Mouse (Mus musculus): ENCODE measurements around the gene Wdr26.

The Wdr26 gene

DNA sequence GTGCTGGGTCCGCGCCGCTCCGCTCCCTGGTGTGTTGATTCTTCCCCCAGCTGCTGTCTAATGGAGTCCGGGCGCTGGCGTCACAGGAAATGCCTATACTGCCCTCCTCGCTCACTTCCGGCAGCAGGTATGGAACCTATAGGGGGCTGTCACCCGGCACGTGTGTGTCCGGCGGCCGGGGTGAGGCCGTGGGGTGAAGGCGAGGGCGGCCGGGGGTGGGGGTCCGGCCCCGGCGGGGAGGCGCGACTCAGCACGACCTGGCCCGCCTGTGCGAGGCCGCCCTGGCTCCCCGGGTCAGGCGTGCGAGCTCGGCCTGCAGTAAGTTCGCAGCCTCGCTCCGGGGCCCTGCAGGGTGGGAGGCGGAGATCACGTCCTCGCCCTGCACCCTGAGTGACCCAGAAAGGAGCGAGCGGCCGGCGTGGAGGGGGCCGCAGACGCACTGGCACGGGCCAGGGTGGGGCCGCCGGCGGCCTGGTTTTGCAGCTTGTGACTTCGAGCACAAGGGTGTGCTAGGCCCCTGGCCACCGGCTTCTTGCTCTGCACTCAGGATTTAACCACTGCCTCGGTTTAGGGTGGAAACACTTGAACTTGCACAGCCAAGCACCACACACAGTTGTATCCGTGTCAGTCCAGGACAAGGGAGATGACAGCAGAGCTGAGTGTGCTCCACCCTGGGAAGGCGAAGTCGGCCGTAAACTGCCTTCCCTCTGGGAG is at the start of gene Wdr26:
TSS of gene Wdr26 (minus strand) at position 82 of the 714 bp plus-strand sequence.
- DNase-seq (ENCODE audit: low spot score): peak; percentile 57

- DNase-seq (ENCODE audit: low spot score): no peak
Measured at GRCm38 (mm10) chr1:181260949-181261696, 49.3 kb upstream of the Wdr26 start.

DNA sequence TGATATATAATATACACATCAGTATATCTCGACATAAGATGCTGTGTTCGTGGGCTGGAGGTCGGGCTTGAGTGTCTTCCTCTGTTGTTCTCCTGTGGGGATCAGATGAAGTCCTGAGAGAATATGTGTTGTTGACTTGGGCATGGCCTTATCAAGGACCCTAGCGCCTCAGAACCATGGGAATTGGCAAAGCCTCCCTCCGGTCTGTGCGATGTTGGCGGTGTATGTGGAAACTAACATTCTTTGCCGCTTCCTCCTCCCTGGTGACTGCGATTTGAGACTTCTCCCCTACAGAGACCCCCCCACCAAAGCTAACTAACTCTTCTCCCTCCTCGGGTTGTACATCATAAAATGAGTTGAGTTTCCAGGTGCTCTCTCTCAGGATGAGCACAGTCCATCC is 48.6 kb upstream of the Wdr26 start:
- DNase-seq (ENCODE audit: low spot score): no peak

DNA sequence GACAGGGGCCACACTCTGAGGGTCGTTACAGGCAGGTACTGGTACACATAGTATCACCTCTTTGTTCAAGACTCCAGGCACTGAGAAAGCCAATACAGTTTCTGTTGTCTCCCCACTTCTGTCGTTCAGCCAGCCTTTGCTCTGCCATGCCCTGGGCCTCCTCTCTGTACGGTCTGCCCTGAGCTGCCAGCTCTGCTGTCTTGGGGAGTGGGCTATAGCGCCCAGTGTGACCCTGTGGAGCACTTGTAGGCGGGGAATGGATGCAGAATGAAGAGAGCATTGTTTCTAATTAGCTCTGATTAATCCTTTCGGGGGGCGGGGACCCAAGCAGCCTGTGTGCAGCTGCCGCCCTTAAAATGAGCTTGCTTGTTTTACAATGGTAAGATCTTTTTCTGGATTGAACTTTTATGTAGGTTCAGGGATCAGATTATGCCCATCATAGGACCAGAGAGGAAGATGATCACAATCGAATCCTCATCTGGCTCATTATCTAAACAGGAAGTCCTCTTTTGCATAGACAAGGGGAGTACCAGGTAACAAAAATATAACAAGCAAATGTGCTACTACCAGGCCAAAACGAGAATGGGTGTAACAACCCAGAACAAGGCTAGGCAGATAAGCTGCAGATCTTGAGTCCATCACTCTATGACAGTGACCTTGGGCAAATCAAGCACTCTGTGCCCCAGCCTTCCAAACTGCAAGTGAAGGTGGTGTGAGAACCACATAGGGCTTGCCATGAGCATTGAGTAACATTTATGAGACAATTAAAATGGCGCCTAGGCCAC is 48.0 kb upstream of the Wdr26 start:
- no peak for DNase-seq (ENCODE audit: low spot score)

- no peak for DNase-seq (ENCODE audit: low spot score)
Measured at GRCm38 (mm10) chr1:181259056-181259455, 47.3 kb upstream of the Wdr26 start.

DNA sequence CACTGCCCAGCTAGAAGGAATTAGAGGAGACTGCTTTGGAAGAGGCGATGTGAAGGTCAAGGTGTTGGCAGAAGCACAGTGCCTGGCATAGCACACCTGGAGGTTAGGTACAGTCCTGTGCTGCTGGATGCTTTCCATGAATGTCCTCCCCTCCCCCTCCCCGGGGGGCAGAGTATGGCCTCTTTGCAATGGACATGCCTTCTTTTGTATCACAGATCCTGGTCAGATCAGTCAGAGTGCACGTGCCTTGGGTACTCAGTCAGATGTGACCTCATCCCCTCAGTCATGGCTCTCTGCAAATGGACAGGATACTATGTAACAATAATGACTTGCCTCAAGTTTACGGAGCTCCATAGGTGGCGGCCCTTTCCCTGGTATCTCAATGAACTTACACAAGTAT is 46.8 kb upstream of the Wdr26 start:
- DNase-seq (ENCODE audit: low spot score): no peak

DNA sequence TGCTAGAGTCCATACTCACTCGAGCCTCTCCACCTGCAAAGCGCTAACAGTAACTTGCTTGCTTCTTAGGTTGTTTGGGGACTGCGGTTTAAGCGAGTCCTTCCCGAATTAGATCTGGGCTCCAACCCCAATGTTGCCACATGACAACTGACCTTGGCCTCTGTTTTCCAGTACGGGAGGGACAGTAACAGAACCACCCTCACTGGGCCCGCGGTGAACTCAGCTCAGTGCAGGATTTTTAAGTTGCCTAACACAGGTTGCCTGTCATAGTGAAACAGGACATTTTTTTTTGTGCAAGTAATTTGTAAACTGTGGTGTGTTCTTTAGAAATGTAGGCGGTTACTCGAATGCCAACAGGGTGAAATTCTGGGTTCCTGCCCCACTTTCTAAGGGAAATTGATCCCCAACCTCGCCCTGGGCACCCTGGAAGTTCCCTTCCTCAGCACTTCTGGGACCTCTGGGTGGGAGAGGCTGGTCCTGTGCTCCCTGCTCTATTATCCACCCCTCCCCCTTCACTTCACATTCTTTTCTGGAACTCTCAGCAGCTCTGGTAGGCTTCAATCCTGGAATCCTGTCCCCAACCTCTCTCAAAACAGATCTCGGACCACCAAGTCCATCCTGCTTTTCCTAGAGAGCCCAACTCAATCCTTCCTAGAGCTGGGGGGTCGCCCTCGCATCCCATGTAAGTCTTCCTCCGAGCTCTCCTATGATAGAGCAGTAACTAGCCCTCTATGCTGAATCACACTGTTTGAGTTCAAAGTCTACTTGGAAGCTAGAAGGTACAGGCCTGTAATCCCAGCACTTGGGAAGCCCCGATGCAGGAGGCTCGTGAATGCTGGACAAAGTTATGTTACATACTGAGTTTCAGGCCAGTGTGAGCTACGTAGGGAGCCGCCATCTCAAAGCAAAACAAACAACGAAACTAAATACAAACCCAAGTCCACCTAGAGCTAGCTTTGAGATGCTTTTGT is 46.1 kb upstream of the Wdr26 start:
- no peak for DNase-seq (ENCODE audit: low spot score)

DNA sequence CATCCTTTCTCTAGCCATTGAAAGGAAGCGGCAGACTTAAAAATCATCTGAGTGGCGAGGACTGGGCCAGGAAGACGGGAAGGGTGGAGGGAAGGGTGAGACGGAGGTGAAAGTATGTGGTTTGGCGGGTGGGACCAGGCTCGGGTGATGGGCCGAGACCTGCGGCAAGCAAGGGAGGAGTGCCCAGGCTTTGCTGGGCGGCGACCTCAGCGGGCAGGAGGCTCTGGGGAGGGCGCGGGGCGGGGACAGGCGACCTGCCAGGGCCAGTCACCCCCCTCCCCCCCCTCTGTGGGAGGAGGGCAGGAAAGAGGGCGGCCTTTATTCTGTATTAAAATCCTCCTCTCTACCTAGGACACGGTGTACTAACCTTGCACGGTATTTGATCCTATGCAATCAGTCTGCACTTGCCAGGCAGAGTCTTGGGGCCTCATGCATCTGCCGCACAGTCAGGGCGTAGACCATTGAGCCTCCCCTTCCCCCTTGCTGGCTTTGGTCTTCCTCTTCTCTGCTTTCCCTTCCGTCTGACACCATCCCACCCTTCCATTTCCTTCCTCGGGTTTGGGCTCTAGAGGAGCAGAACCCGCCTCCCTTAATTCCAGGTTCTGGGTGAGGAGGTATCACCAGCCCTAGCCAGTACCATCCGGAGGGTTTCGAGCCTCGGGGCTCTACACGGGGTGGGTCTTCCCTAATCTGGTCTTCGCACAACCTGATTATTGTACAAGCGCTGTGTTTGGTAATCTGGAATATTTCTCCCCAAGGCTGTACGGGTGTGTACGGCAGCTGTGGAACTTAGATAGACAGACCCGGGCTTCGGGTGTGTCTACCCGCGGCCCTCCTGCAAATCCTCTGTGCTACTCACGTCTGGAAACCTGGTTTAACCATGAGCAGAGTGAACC is 45.1 kb upstream of the Wdr26 start:
- peak; percentile 71 for DNase-seq (ENCODE audit: low spot score)

GRCm38 (mm10) chr1:181255891-181256688 is 44.3 kb upstream of the Wdr26 start:
- peak; percentile 42 for DNase-seq (ENCODE audit: low spot score)

- no peak for DNase-seq (ENCODE audit: low spot score)
Measured at GRCm38 (mm10) chr1:181255450-181255849, 43.6 kb upstream of the Wdr26 start.

DNA sequence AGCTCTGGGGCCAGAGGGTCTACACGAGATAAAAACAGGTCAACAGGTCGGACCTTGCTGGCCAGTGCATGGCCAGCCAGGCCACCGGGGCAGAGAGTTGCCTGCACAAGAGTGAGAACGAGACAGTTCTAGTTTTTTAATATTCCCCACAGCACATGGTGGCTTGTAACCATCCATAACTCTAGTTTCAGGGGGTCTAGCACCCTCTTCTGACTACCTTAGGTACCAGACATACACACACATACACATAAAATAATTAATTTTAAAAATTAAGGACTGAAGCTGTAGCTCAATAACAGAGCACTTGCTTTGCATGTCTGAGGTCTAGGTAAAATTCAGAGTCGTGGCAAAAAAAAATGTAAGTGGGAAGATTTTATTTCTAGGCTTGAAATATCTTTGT is 39.8 kb upstream of the Wdr26 start:
- DNase-seq (ENCODE audit: low spot score): no peak

- no peak for DNase-seq (ENCODE audit: low spot score)
Measured at GRCm38 (mm10) chr1:181250961-181251360, 39.2 kb upstream of the Wdr26 start.

- no peak for DNase-seq (ENCODE audit: low spot score)
Measured at GRCm38 (mm10) chr1:181249537-181249936, 37.7 kb upstream of the Wdr26 start.

DNA sequence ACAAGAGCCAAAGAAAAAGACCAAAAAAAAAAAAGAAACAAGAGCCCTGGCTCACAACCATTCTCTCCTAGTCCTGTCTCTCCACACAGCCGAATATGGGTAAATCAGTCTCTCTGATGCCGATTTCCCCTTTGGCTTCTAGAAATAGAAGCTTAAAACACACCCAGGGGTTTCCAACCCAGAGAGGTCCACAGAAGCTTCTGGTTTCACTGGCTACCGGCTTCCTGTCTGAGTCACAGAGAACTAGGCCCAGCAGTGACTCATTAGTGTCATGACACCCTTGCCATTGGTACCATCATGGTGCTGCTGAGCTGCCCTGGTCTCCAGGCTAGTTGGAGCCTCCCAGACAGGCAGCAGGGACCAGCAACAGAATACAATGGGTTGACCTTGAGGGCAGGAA is 35.4 kb upstream of the Wdr26 start:
- no peak for DNase-seq (ENCODE audit: low spot score)

- DNase-seq (ENCODE audit: low spot score): no peak
Measured at GRCm38 (mm10) chr1:181246487-181247138, 34.8 kb upstream of the Wdr26 start.

DNA sequence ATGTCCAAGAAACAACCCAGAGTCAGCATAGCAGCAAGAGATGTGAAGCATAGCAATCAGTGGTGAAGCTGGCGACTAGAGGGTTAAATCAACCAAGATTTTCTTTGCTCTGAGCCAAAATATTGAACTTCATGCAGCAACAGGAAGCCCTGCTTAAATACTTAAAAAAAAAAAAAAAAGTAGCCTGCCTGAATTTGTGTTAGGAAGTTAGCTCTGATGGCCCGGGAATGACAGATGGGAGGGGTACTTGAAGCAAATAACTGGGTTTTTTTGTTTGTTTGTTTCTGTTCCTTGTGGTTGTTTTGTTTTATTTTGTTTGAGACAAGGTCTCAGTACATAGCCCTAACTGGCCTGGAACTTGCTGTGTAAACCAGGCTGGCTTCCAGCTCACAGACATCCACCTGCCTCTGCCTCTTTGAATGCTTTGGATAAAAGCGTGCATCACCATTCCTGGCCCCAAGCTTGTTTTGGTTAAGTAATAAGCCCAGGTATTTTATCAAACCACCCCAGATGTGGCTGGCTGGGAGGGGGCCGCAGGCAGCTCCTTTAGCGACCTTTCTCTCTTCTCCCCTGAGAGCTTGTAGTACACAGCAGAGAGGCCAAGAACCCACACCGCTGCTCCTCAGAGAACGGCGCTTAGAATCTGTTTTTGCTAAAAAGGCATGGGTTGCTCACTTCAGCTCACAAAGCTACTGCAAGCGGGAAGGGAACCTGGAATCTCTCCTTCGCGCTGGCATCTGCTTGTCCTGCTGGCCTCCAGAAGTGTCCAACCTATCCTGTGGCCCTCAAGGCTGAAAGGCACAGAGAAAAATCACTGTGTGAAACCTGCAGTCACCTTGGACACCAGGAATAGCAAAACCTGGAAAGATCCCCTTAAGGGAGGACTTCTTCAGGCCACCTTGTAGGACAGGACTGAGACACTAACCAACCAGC is 34.0 kb upstream of the Wdr26 start:
- no peak for DNase-seq (ENCODE audit: low spot score)

- no peak for DNase-seq (ENCODE audit: low spot score)
Measured at GRCm38 (mm10) chr1:181245067-181245466, 33.3 kb upstream of the Wdr26 start.

- no peak for DNase-seq (ENCODE audit: low spot score)
Measured at GRCm38 (mm10) chr1:181241185-181241584, 29.4 kb upstream of the Wdr26 start.
